Mouse (Mus musculus): ENCODE results near the gene Abcb11. TPM values are rescaled to one million over a fixed set of nuclear protein-coding genes. Genes with fewer than 3 reads are reported as not detected.

Gene Abcb11
- total and polyA plus RNA-seq, 3 experiments, result 0.05 TPM; not detected in 2

GRCm38 (mm10) chr2:69209684-69210083, 132.7 kb downstream of the Abcb11 start:
- Histone ChIP-seq H3K9me3 (replicated peaks) (no peaks in the 10 kb centered on the region), H3K36me3 (replicated peaks) (no peaks in the 10 kb centered on the region), H3K4me3 (ENCODE audit: low read depth, low read length) (no peak overlapping the region), H3K4me1 (ENCODE audit: insufficient read depth, low read depth, low read length) (peaks cover 10% of the 10 kb centered on the region), H3K27me3 (ENCODE audit: insufficient read depth, low read length) (peaks cover 19% of the 10 kb centered on the region)
- ATAC-seq (ENCODE audit: extremely low read depth, insufficient number of reproducible peaks, low FRiP score, poor library complexity, severe bottlenecking) (no peak), DNase-seq (ENCODE audit: low spot score) (no peak)
- TF ChIP-seq TAL1 (conservative IDR thresholded peaks at IDR 0.05; ENCODE audit: low read depth, low read length), result no peak

- TF ChIP-seq TAL1 (conservative IDR thresholded peaks at IDR 0.05; ENCODE audit: low read depth, low read length) (no peak), GATA1 (IDR thresholded peaks at IDR 0.05; ENCODE audit: borderline replicate concordance, low read length) (no peak), CTCF (IDR thresholded peaks at IDR 0.05; ENCODE audit: low read depth, low read length) (no peak), GATA2 (IDR thresholded peaks at IDR 0.05; ENCODE audit: borderline replicate concordance, low read depth, low read length) (no peak), POLR2AphosphoS5 (IDR thresholded peaks at IDR 0.05; ENCODE audit: insufficient replicate concordance, low read depth, low read length) (no peak)
- ATAC-seq (ENCODE audit: extremely low read depth, insufficient number of reproducible peaks, low FRiP score, poor library complexity, severe bottlenecking), result no peak
- H3K27me3 ChIP-seq (ENCODE audit: insufficient read depth, low read length), result peaks cover 11% of the 10 kb centered on the region
- H3K4me3 ChIP-seq (ENCODE audit: low read depth, low read length), result peak overlapping the region; percentile 96; the same call in 1 of the 2 replicates
- H3K4me1 ChIP-seq (ENCODE audit: insufficient read depth, low read depth, low read length), result peaks cover 13% of the 10 kb centered on the region
- DNase-seq (ENCODE audit: low spot score), result peak; percentile 6
- H3K9me3 ChIP-seq (replicated peaks), result no peaks in the 10 kb centered on the region
- peaks cover 18% of the 10 kb centered on the region for H3K36me3 ChIP-seq (replicated peaks)
Observed at GRCm38 (mm10) chr2:69206523-69206922, 135.9 kb downstream of the Abcb11 start.

- Histone ChIP-seq H3K36me3 (replicated peaks) (peaks cover 25% of the 10 kb centered on the region), H3K9me3 (replicated peaks) (no peaks in the 10 kb centered on the region), H3K4me3 (ENCODE audit: low read depth, low read length) (peak within 1 kb of the TSS; percentile 96), H3K4me1 (ENCODE audit: insufficient read depth, low read depth, low read length) (peaks cover 13% of the 10 kb centered on the region), H3K27me3 (ENCODE audit: insufficient read depth, low read length) (peaks cover 9% of the 10 kb centered on the region)
- peak; percentile 99 for ATAC-seq (ENCODE audit: extremely low read depth, insufficient number of reproducible peaks, low FRiP score, poor library complexity, severe bottlenecking)
- TF ChIP-seq POLR2AphosphoS5 (IDR thresholded peaks at IDR 0.05; ENCODE audit: insufficient replicate concordance, low read depth, low read length) (no peak), GATA2 (IDR thresholded peaks at IDR 0.05; ENCODE audit: borderline replicate concordance, low read depth, low read length) (no peak), TAL1 (conservative IDR thresholded peaks at IDR 0.05; ENCODE audit: low read depth, low read length) (no peak), GATA1 (IDR thresholded peaks at IDR 0.05; ENCODE audit: borderline replicate concordance, low read length) (no peak), CTCF (IDR thresholded peaks at IDR 0.05; ENCODE audit: low read depth, low read length) (no peak)
- DNase-seq (ENCODE audit: low spot score), result peak; percentile 90
Observed at GRCm38 (mm10) chr2:69205791-69206351, 136.5 kb downstream of the Abcb11 start, which contains the start of gene Spc25. Gene Spc25 (minus strand): TSS chr2:69206194.

- Histone ChIP-seq H3K36me3 (replicated peaks) (peaks cover 27% of the 10 kb centered on the region), H3K9me3 (replicated peaks) (no peaks in the 10 kb centered on the region), H3K27me3 (ENCODE audit: insufficient read depth, low read length) (peaks cover 5% of the 10 kb centered on the region; the same call in 1 of the 2 replicates), H3K4me1 (ENCODE audit: insufficient read depth, low read depth, low read length) (peaks cover 13% of the 10 kb centered on the region), H3K4me3 (ENCODE audit: low read depth, low read length) (peak overlapping the region; percentile 96)
- no peak for DNase-seq (ENCODE audit: low spot score)
- TF ChIP-seq GATA2 (IDR thresholded peaks at IDR 0.05; ENCODE audit: borderline replicate concordance, low read depth, low read length), result no peak
- no peak for TF ChIP-seq POLR2AphosphoS5 (IDR thresholded peaks at IDR 0.05; ENCODE audit: insufficient replicate concordance, low read depth, low read length)
- TF ChIP-seq CTCF (IDR thresholded peaks at IDR 0.05; ENCODE audit: low read depth, low read length), result no peak
- TF ChIP-seq GATA1 (IDR thresholded peaks at IDR 0.05; ENCODE audit: borderline replicate concordance, low read length), result no peak
- no peak for TF ChIP-seq TAL1 (conservative IDR thresholded peaks at IDR 0.05; ENCODE audit: low read depth, low read length)
- no peak for ATAC-seq (ENCODE audit: extremely low read depth, insufficient number of reproducible peaks, low FRiP score, poor library complexity, severe bottlenecking)
Observed at GRCm38 (mm10) chr2:69205185-69205584, 137.2 kb downstream of the Abcb11 start.

- Histone ChIP-seq H3K4me1 (ENCODE audit: insufficient read depth, low read depth, low read length) (no peaks in the 10 kb centered on the region; the same call in 1 of the 2 replicates), H3K36me3 (replicated peaks) (peaks cover 69% of the 10 kb centered on the region), H3K4me3 (ENCODE audit: low read depth, low read length) (no peak overlapping the region), H3K9me3 (replicated peaks) (no peaks in the 10 kb centered on the region), H3K27me3 (ENCODE audit: insufficient read depth, low read length) (no peaks in the 10 kb centered on the region)
- DNase-seq (ENCODE audit: low spot score) (no peak), ATAC-seq (ENCODE audit: extremely low read depth, insufficient number of reproducible peaks, low FRiP score, poor library complexity, severe bottlenecking) (no peak)
- no peak for TF ChIP-seq POLR2AphosphoS5 (IDR thresholded peaks at IDR 0.05; ENCODE audit: insufficient replicate concordance, low read depth, low read length)
- no peak for TF ChIP-seq GATA1 (IDR thresholded peaks at IDR 0.05; ENCODE audit: borderline replicate concordance, low read length)
- no peak for TF ChIP-seq TAL1 (conservative IDR thresholded peaks at IDR 0.05; ENCODE audit: low read depth, low read length)
- no peak for TF ChIP-seq CTCF (IDR thresholded peaks at IDR 0.05; ENCODE audit: low read depth, low read length)
- no peak for TF ChIP-seq GATA2 (IDR thresholded peaks at IDR 0.05; ENCODE audit: borderline replicate concordance, low read depth, low read length)
Observed at GRCm38 (mm10) chr2:69193555-69193954, 148.9 kb downstream of the Abcb11 start.

GRCm38 (mm10) chr2:69191059-69191458, 151.4 kb downstream of the Abcb11 start:
- no peak for DNase-seq (ENCODE audit: low spot score)
- peaks cover 65% of the 10 kb centered on the region for H3K36me3 ChIP-seq (replicated peaks)
- no peak for ATAC-seq (ENCODE audit: extremely low read depth, insufficient number of reproducible peaks, low FRiP score, poor library complexity, severe bottlenecking)

More at GRCm38 (mm10) chr2:69191059-69191458, 151.4 kb downstream of the Abcb11 start:
- no peak overlapping the region for H3K4me3 ChIP-seq (ENCODE audit: low read depth, low read length)
- TF ChIP-seq POLR2AphosphoS5 (IDR thresholded peaks at IDR 0.05; ENCODE audit: insufficient replicate concordance, low read depth, low read length) (no peak), GATA1 (IDR thresholded peaks at IDR 0.05; ENCODE audit: borderline replicate concordance, low read length) (no peak), TAL1 (conservative IDR thresholded peaks at IDR 0.05; ENCODE audit: low read depth, low read length) (no peak), GATA2 (IDR thresholded peaks at IDR 0.05; ENCODE audit: borderline replicate concordance, low read depth, low read length) (no peak), CTCF (IDR thresholded peaks at IDR 0.05; ENCODE audit: low read depth, low read length) (no peak)
- H3K9me3 ChIP-seq (replicated peaks), result no peaks in the 10 kb centered on the region
- H3K4me1 ChIP-seq (ENCODE audit: insufficient read depth, low read depth, low read length), result no peaks in the 10 kb centered on the region; the same call in 1 of the 2 replicates
- no peaks in the 10 kb centered on the region for H3K27me3 ChIP-seq (ENCODE audit: insufficient read depth, low read length)

Measured in G1E (cell line).